Mouse (Mus musculus) C2C12 (cell line): ENCODE measurements around the gene Gcg.

Experiments used
- CEBPB ChIP-seq: IDR thresholded peaks from one replicate; pipeline ENCODE4 v1.6.1; 2011; ENCODE audit warnings: low read depth, mild to moderate bottlenecking, control low read depth, moderate library complexity
- CTCF ChIP-seq: IDR thresholded peaks from one replicate; pipeline ENCODE4 v1.5.1; 2011; ENCODE audit not compliant: control insufficient read depth, insufficient read depth, insufficient read length
- FOSL1 ChIP-seq: IDR thresholded peaks from one replicate; pipeline ENCODE4 v1.8.0; 2011; ENCODE audit warnings: mild to moderate bottlenecking, low read length; ENCODE audit not compliant: poor library complexity, insufficient read depth, severe bottlenecking
- MAX ChIP-seq: IDR thresholded peaks from one replicate; pipeline ENCODE4 v1.6.1; 2011; ENCODE audit warnings: mild to moderate bottlenecking, control low read depth
- MYOD1 ChIP-seq: IDR thresholded peaks from one replicate; pipeline ENCODE4 v1.6.1; 2011; ENCODE audit warnings: low read depth; ENCODE audit not compliant: control insufficient read depth, insufficient read length
- MYOG ChIP-seq: IDR thresholded peaks from one replicate; pipeline ENCODE4 v1.6.1; 2011; ENCODE audit not compliant: control insufficient read depth, insufficient read length; ENCODE audit errors: extremely low read depth
- USF1 ChIP-seq: IDR thresholded peaks from one replicate; pipeline ENCODE4 v1.6.1; 2011; ENCODE audit warnings: low read depth, mild to moderate bottlenecking, control low read depth, moderate library complexity

- TF ChIP-seq CTCF (no peak), CEBPB (no peak), MAX (no peak), MYOG (no peak), USF1 (no peak), MYOD1 (no peak), FOSL1 (no peak)
Measured at GRCm38 (mm10) chr2:62425941-62426340, 57.5 kb downstream of the Gcg start.
